Mouse (Mus musculus) forebrain, embryonic 16.5 days (tissue): ENCODE data around the gene Teddm1a. TPM values are rescaled to one million over a fixed set of nuclear protein-coding genes. Genes with fewer than 3 reads are reported as not detected.

Experiments
- ATAC-seq: fragments of 200-750 bp; cut with Nextera tagmentation; 2 replicates; pipeline ENCODE4 v1.8.0; 2017; ENCODE audit warnings: mild to moderate bottlenecking, moderate library complexity
- H3K27ac ChIP-seq: fragments of 300-500 bp; sonication (generic); 2 replicates; pipeline ENCODE4 v1.5.1; 2014; ENCODE audit warnings: low read length, control low read depth
- H3K27me3 ChIP-seq: fragments of 300-500 bp; sonication (generic); replicated peaks from 2 replicates; pipeline ENCODE4 v1.6.1; 2014; ENCODE audit warnings: low read length; ENCODE audit not compliant: control insufficient read depth, insufficient read depth
- H3K36me3 ChIP-seq: fragments of 300-500 bp; sonication (generic); 2 replicates; pipeline ENCODE4 v1.6.1; 2014; ENCODE audit not compliant: control insufficient read depth, insufficient read depth
- H3K4me1 ChIP-seq: fragments of 300-500 bp; sonication (generic); replicated peaks from 2 replicates; pipeline ENCODE4 v1.6.1; 2014; ENCODE audit warnings: low read length; ENCODE audit not compliant: control insufficient read depth, insufficient read depth
- H3K4me2 ChIP-seq: fragments of 300-500 bp; sonication (generic); 2 replicates; pipeline ENCODE4 v1.6.1; 2014; ENCODE audit warnings: mild to moderate bottlenecking, low read length, control low read depth
- H3K4me3 ChIP-seq: fragments of 300-500 bp; sonication (generic); replicated peaks from 2 replicates; pipeline ENCODE4 v1.5.1; 2014; ENCODE audit warnings: mild to moderate bottlenecking, low read length, control low read depth
- H3K9ac ChIP-seq: fragments of 300-500 bp; sonication (generic); replicated peaks from 2 replicates; pipeline ENCODE4 v1.6.1; 2014; ENCODE audit warnings: low read depth, low read length, control low read depth
- H3K9me3 ChIP-seq: fragments of 300-500 bp; sonication (generic); 2 replicates; pipeline ENCODE4 v1.6.1; 2016; ENCODE audit warnings: low read length; ENCODE audit not compliant: control insufficient read depth
- WGBS: fragments of 180-500 bp; shearing (Covaris S2); extraction: QIAGEN DNeasy Blood & Tissue Kit; methylation state at CpG from one replicate; pipeline ENCODE4 v1.1.7; 2014; 5-methylcytosine and 5-hydroxymethylcytosine counted together
- polyA plus RNA-seq: library from polyadenylated mRNA; unstranded; fragments of >200 nt; fragmentation: Nextera tagmentation; extraction: Ambion mirVana; gene quantifications from 2 replicates; pipeline ENCODE4 v1.2.1, GENCODE M21; 2015

Gene Teddm1a
- polyA plus RNA-seq, 1 experiment from 2014 or later: 0.28 TPM

DNA sequence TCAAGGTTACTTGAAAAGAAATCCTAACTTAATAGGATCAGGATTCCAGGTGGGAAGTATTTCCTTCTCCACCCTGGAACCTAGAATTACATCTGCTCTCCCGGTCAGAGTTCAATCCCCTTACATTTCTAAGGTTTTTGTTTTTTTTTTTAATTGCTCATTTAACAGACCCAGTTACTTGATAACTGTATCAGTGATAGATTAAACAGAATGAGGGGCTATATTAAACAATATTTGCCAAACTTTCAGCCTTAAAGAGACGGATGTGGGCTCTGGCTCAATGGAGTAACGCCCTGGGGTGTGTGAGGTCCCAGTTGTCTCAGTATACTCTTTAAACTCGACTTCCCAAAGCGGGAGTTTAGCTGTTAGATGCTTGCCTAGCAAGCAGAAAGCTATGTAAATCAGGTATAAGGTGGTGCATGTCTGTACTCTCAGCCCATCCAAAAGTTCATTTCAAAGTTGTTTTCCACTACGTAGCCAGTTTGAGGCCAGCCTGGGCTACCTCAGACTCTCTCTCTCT is 19.8 kb downstream of the Teddm1a start:
- Histone ChIP-seq H3K4me2 (no peak overlapping the region), H3K9me3 (no peaks in the 10 kb centered on the region), H3K4me3 (no peak overlapping the region), H3K27ac (no peak overlapping the region), H3K27me3 (no peaks in the 10 kb centered on the region), H3K4me1 (no peaks in the 10 kb centered on the region), H3K9ac (no peak overlapping the region), H3K36me3 (peaks cover 27% of the 10 kb centered on the region)
- 89% methylated on average over 6 of the region's 6 CpGs for WGBS
- no peak for ATAC-seq

DNA sequence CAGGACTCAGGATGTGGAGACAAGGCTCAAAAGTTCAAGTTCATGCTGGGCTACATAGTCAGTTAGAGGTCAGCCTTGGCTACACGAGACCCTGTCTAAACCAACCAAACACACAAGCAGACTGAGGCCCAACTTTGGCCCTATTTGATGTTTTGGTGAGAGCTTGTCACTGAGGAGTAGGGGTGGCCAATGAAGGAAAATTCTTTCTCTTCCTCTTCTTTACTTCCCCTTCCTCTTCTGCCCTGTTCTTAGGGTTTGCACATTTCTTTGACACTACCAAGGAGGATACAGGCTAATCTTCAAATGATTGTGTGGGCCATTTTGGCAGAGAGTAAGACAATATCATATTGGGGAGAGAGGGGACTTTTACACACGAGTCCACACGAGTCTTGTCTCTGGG is 22.3 kb downstream of the Teddm1a start:
- Histone ChIP-seq H3K36me3 (peaks cover 10% of the 10 kb centered on the region; the same call in 1 of the 2 replicates), H3K4me2 (no peak overlapping the region), H3K4me3 (no peak overlapping the region), H3K9me3 (no peaks in the 10 kb centered on the region), H3K9ac (no peak overlapping the region), H3K4me1 (no peaks in the 10 kb centered on the region), H3K27ac (no peak overlapping the region), H3K27me3 (no peaks in the 10 kb centered on the region)
- ATAC-seq: no peak
- 92% methylated on average over 3 of the region's 3 CpGs for WGBS

DNA sequence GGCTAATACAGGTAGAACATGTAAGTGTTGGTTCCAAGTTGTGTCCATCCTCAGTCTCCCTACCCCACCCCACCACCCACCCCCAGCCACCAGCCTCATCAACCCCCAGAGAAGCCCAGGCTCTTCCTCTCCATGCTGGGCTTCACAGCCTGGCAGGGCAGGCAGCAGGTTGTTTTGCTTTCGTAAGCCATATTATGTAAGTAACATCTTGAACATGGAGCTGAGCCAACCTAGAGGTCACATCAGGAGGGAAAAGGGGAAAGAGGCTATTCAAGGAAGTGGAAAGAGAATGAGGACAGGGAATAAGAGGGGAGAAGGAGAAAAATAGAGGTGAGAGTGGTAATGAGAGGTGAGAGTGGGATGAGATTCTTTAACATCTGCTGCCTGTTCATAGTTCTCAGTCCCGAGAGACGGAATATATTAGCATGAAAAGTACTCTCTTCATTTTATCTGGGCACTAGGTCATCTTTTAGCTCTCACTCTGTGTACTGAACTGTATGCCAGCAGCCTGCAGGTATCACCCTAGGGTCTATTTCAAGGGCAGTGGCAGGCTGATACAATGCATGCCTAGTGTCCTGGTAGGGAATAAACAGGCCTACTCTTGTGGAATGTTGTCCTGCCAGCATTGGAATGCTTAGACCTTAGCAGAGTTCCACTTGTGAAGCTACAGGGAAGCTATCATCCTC is 27.1 kb downstream of the Teddm1a start:
- H3K9ac ChIP-seq: no peak overlapping the region
- H3K27ac ChIP-seq: no peak overlapping the region
- H3K9me3 ChIP-seq: no peaks in the 10 kb centered on the region
- WGBS: 63% methylated on average over 3 of the region's 3 CpGs
- H3K27me3 ChIP-seq: no peaks in the 10 kb centered on the region
- no peak overlapping the region for H3K4me3 ChIP-seq
- H3K4me2 ChIP-seq: no peak overlapping the region
- ATAC-seq: no peak
- no peaks in the 10 kb centered on the region for H3K36me3 ChIP-seq
- H3K4me1 ChIP-seq: no peaks in the 10 kb centered on the region

DNA sequence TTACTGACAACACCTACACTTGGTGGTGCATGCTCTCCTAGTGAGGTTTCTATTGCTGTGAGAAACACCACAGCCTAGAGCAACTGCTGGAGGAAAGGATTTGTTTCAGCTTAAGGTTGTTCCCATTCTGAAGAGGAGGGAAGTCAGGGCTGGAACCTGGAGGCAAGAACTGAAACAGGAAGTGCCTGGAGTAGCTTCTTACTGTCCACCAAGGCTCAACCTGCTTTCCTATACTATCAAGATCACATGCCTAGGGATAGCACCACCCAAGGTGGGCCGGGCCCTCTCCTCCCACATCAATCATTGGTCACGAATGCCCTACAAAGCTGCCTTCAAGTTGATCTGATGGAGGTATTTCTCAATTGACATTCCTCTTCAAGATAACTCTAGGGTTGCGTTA is 30.1 kb downstream of the Teddm1a start:
- Histone ChIP-seq H3K4me3 (no peak overlapping the region), H3K27me3 (no peaks in the 10 kb centered on the region), H3K36me3 (no peaks in the 10 kb centered on the region), H3K9me3 (no peaks in the 10 kb centered on the region), H3K4me1 (no peaks in the 10 kb centered on the region), H3K27ac (no peak overlapping the region), H3K9ac (no peak overlapping the region), H3K4me2 (no peak overlapping the region)
- ATAC-seq: no peak
- WGBS: 92% methylated on average over 3 of the region's 3 CpGs

DNA sequence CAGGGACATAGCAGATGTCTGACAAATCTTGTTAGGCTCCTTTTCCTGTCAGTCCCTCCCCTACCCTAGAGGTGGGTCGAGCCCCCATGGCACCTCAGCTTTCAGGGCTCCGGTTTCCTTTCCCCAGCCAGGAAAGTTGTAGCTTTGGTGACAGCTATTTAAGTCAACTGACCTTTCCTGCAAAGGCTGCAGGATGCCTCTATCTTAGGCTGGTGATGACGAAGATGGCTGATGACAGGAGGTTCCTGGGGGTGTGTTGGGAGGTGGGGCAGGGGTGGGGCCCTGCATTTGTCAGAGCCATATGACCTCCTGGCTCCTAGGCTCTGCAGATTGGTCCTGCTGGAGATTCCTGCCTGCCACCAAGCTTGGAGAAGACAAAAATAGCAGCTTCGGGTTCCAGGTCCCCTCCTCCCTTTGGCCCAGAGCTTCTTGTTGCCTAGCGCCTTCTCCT is 31.1 kb downstream of the Teddm1a start:
- Histone ChIP-seq H3K27ac (no peak overlapping the region), H3K36me3 (no peaks in the 10 kb centered on the region), H3K4me2 (no peak overlapping the region), H3K9ac (no peak overlapping the region), H3K9me3 (no peaks in the 10 kb centered on the region), H3K4me1 (no peaks in the 10 kb centered on the region), H3K4me3 (no peak overlapping the region), H3K27me3 (no peaks in the 10 kb centered on the region)
- WGBS: 71% methylated on average over 5 of the region's 5 CpGs
- no peak for ATAC-seq

DNA sequence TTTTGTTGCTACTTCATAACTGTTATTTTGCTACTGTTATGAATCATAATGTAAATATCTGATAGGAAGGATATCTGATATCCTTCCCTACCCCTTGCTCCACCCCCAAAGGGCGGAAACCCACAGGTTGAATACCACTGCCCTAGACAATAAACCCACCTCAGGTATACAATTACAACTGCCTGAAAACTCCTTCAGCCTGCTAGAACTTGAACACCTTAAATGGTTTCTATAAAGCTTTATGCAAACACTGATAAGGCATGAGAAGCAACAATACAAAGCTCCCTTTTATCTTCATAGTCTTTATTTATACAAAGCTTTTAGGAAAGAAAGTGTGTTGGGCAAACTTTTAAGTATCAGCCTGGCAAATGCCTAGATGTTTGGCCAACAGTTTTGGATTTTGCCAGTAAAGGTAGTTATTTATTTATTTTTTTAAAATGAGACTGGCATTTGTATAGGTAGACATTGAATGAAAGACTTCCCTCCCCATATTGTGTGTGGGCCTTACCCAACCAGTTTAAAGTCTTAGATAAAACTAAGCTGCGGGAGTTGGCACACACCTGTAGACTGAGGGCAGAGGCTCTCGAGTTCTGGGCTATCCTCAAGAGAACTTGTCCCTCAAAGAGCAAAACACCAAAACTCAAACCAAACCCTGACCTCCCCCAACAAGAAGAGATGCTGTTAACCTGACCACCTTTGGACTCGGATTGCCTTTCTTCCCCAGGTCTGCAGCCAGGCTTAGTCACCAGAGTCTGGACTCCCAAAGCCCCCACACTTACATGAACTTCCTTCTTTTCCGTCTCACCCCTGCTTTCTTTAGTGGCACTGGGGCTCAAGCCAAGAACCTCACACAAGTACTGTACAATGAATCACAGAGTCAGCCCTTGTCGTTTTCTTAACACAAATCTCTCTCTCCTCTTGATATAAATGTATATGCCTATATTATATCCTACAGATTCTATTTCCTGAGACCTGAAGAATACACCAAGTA is 33.1 kb downstream of the Teddm1a start:
- WGBS: 85% methylated on average over 6 of the region's 6 CpGs
- Histone ChIP-seq H3K4me3 (no peak overlapping the region), H3K36me3 (no peaks in the 10 kb centered on the region), H3K4me2 (no peak overlapping the region), H3K9me3 (no peaks in the 10 kb centered on the region), H3K27ac (no peak overlapping the region), H3K9ac (no peak overlapping the region), H3K4me1 (no peaks in the 10 kb centered on the region), H3K27me3 (no peaks in the 10 kb centered on the region)
- ATAC-seq: no peak

DNA sequence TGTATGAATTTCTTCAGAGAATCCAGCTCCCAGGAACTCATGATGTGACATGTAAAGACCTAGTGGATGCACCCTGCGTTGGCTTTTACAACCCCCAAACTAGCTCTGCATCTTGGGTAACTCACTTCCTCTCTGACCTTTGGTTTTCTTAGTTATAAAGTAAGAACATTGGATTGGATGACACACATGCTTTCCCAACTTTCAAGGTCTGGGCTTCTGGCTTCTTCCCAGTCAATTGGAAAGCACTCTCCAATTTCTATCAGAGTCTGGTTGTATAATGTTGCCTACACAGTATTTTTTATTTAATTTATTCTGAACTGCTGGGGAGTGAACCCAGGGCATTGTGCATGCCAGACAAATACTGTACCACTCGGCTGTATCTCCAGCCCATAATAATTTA is 38.9 kb downstream of the Teddm1a start:
- Histone ChIP-seq H3K27ac (no peak overlapping the region), H3K36me3 (no peaks in the 10 kb centered on the region), H3K27me3 (no peaks in the 10 kb centered on the region), H3K9me3 (no peaks in the 10 kb centered on the region), H3K4me1 (no peaks in the 10 kb centered on the region), H3K4me2 (no peak overlapping the region), H3K4me3 (no peak overlapping the region), H3K9ac (no peak overlapping the region)
- 82% methylated on average over 2 of the region's 2 CpGs for WGBS
- no peak for ATAC-seq

DNA sequence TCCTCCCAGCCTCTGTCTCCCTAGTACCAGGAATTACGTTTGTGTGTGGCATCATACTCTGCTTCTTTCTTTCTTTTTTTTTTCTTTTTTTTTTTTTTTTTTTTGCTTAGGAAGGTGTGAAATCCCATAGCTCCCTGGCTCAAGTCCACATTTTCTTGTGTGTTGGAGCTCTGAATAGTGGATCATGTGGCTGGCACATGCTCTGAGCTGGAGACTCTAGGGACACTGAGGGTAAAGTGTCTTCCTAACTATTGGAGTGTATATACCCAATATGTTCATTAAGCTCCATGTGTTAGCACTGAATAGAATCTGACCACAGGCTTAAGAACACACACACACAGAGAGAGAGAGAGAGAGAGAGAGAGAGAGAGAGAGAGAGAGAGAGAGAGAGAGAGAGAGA is 42.2 kb downstream of the Teddm1a start:
- no peaks in the 10 kb centered on the region for H3K36me3 ChIP-seq
- 0 out of 2 replicates have a peak, but pooled peaks cover 2% of the 10 kb centered on the region for H3K4me1 ChIP-seq
- H3K9ac ChIP-seq: no peak overlapping the region
- no peak for ATAC-seq
- H3K27ac ChIP-seq: no peak overlapping the region
- no peak overlapping the region for H3K4me3 ChIP-seq
- H3K4me2 ChIP-seq: no peak overlapping the region
- no peaks in the 10 kb centered on the region for H3K27me3 ChIP-seq
- 77% methylated on average over 1 of the region's 1 CpGs for WGBS
- no peaks in the 10 kb centered on the region for H3K9me3 ChIP-seq

DNA sequence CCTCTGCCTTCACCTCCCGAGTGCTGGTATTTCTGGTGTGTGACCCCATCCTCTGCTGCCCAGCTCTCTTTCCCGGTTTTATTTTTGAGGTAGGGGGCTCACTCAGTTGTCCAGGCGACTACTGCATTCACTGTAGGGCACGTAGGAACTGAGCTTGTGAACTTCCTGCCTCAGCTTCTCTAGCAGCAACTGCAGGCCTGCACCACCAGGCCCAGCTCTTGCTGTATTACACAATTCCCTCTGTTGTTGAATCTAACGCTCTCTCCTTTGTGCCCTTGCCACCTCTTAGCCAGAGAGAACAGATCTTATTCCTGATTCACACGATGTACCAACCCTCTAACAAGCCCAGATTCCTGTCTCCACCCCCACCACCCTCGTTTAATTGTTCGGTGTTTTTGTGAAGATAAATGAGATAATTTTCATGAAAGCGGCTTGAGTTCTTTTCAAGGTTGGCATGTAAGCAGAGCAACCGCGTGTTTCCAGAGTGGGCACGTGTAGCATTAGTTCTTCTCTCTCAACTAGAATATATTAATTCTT is 44.4 kb downstream of the Teddm1a start:
- ATAC-seq: no peak
- H3K4me3 ChIP-seq: no peak overlapping the region
- 37% methylated on average over 12 of the region's 12 CpGs for WGBS

More for the DNA sequence above, 44.4 kb downstream of the Teddm1a start:
- H3K4me1 ChIP-seq: 0 out of 2 replicates have a peak, but pooled peaks cover 2% of the 10 kb centered on the region
- H3K9ac ChIP-seq: no peak overlapping the region
- no peak overlapping the region for H3K27ac ChIP-seq
- no peaks in the 10 kb centered on the region for H3K9me3 ChIP-seq
- H3K27me3 ChIP-seq: no peaks in the 10 kb centered on the region
- no peak overlapping the region for H3K4me2 ChIP-seq
- H3K36me3 ChIP-seq: no peaks in the 10 kb centered on the region
